Mouse (Mus musculus) cerebellum, adult 11-12 months (tissue): ENCODE measurements at regions not wholly inside any gene's neighbourhood (a gene's known extent, or its start where the extent isn't known, plus 50 kb on each side); places are given as distances from the start of the nearest gene placed in this dataset.
A peak's percentile ranks its signal among the peaks of the same experiment; 100 is the strongest.

Source experiments
- DNase-seq: peaks from one replicate; pipeline ENCODE4 v3.0.0; 2022

DNA sequence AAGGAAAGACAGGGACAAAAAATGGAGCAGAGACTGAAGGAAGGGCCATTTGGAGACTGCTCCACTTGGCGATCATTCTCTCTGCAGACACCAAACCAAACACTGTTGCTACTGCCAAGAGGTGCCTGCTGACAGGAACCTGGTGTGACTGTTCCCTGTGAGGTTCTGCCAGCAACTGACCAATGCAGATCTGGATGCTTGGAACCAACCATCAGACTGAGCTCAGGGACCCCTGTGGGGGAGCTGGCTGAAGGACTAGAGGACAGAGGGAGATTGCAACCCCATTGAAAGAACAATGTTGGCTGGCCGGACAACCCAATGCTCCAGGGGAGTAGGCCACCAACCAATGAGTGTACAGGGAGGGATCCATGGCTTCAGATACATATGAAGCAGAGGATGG lies 139.2 kb upstream of the Cep126 start:
- peak; percentile 22 for DNase-seq

GRCm38 (mm10) chr9:8249542-8249941 lies 115.4 kb upstream of the Cep126 start:
- DNase-seq: no peak

GRCm38 (mm10) chr9:8228078-8228477 lies 94.0 kb upstream of the Cep126 start:
- DNase-seq: no peak

DNA sequence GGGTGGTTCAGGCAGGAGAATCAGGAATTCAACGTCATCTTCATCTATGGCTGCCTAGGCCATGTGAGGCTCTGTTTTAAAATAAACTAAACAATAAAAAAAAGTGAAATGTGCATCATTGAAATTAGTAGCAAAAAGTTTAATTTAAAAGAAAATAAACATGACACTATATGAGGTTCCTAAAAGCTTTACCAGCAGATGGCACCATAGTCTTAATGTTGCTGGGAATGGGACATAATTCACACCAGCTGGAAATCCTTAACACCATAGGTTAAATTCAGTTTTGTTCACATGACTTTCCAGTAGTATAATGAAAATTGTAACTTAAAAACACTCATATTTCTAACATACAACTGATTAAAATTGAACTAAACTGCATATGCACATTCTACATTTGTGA lies 92.3 kb upstream of the Cep126 start:
- DNase-seq: no peak

- DNase-seq: no peak
These were observed 74.8 kb upstream of the Cep126 start for GRCm38 (mm10) chr9:8208855-8209254.

GRCm38 (mm10) chr9:8185433-8185832 lies 51.3 kb upstream of the Cep126 start:
- no peak for DNase-seq
